Mouse (Mus musculus): Measurements from ENCODE around the gene Lhcgr. TPM values are rescaled to one million over a fixed set of nuclear protein-coding genes. Genes with fewer than 3 reads are reported as not detected.

Lhcgr gene
- polyA plus RNA-seq, 1 experiment from 2014 or later = 0.46 TPM

GRCm38 (mm10) chr17:88755776-88756175, 36.0 kb downstream of the Lhcgr start:
- ATAC-seq (ENCODE audit: low FRiP score) (no peak), DNase-seq (ENCODE audit: low spot score, missing footprints) (no peak)
- no peak overlapping the region for H3K9ac ChIP-seq (ENCODE audit: low read length)
- H3K27me3 ChIP-seq (ENCODE audit: control insufficient read depth, insufficient read depth, low read length) = 0 out of 2 replicates have a peak, but pooled peaks cover 5% of the 10 kb centered on the region
- H3K4me2 ChIP-seq = no peak overlapping the region
- no peak overlapping the region for H3K4me3 ChIP-seq (ENCODE audit: low read depth, low read length)
- no peak overlapping the region for H3K27ac ChIP-seq (ENCODE audit: low read depth, low read length)
- no peaks in the 10 kb centered on the region for H3K9me3 ChIP-seq (ENCODE audit: control insufficient read depth, low read length)
- H3K4me1 ChIP-seq (ENCODE audit: control insufficient read depth, insufficient read depth, low read length) = peaks cover 17% of the 10 kb centered on the region
- WGBS = 69% methylated on average over 6 of the region's 6 CpGs
- no peaks in the 10 kb centered on the region for H3K36me3 ChIP-seq (ENCODE audit: control insufficient read depth, insufficient read depth, low read length)

GRCm38 (mm10) chr17:88753472-88753857, 38.3 kb downstream of the Lhcgr start:
- Histone ChIP-seq H3K4me2 (no peak overlapping the region), H3K9me3 (ENCODE audit: control insufficient read depth, low read length) (no peaks in the 10 kb centered on the region), H3K36me3 (ENCODE audit: control insufficient read depth, insufficient read depth, low read length) (no peaks in the 10 kb centered on the region), H3K4me1 (ENCODE audit: control insufficient read depth, insufficient read depth, low read length) (peaks cover 13% of the 10 kb centered on the region), H3K27ac (ENCODE audit: low read depth, low read length) (no peak overlapping the region), H3K27me3 (ENCODE audit: control insufficient read depth, insufficient read depth, low read length) (0 out of 2 replicates have a peak, but pooled peaks cover 3% of the 10 kb centered on the region), H3K9ac (ENCODE audit: low read length) (no peak overlapping the region), H3K4me3 (ENCODE audit: low read depth, low read length) (no peak overlapping the region)
- WGBS = 59% methylated on average over 12 of the region's 12 CpGs
- ATAC-seq (ENCODE audit: low FRiP score) (no peak), DNase-seq (ENCODE audit: low spot score, missing footprints) (peak; percentile 87)

GRCm38 (mm10) chr17:88752827-88753471, 38.8 kb downstream of the Lhcgr start:
- Histone ChIP-seq H3K4me1 (ENCODE audit: control insufficient read depth, insufficient read depth, low read length) (peaks cover 8% of the 10 kb centered on the region), H3K9ac (ENCODE audit: low read length) (no peak overlapping the region), H3K9me3 (ENCODE audit: control insufficient read depth, low read length) (no peaks in the 10 kb centered on the region), H3K27me3 (ENCODE audit: control insufficient read depth, insufficient read depth, low read length) (0 out of 2 replicates have a peak, but pooled peaks cover 3% of the 10 kb centered on the region), H3K27ac (ENCODE audit: low read depth, low read length) (no peak overlapping the region), H3K4me3 (ENCODE audit: low read depth, low read length) (no peak overlapping the region), H3K4me2 (no peak overlapping the region), H3K36me3 (ENCODE audit: control insufficient read depth, insufficient read depth, low read length) (no peaks in the 10 kb centered on the region)
- DNase-seq (ENCODE audit: low spot score, missing footprints) (peak; percentile 92), ATAC-seq (ENCODE audit: low FRiP score) (peak; percentile 56)
- 9% methylated on average over 17 of the region's 17 CpGs for WGBS

- peak; percentile 79 for DNase-seq (ENCODE audit: low spot score, missing footprints)
- no peak for ATAC-seq (ENCODE audit: low FRiP score)
- no peaks in the 10 kb centered on the region for H3K4me1 ChIP-seq (ENCODE audit: control insufficient read depth, insufficient read depth, low read length)
- 81% methylated on average over 8 of the region's 8 CpGs for WGBS
- H3K27me3 ChIP-seq (ENCODE audit: control insufficient read depth, insufficient read depth, low read length) = 0 out of 2 replicates have a peak, but pooled peaks cover 3% of the 10 kb centered on the region
- no peaks in the 10 kb centered on the region for H3K9me3 ChIP-seq (ENCODE audit: control insufficient read depth, low read length)
- H3K27ac ChIP-seq (ENCODE audit: low read depth, low read length) = no peak overlapping the region
- H3K9ac ChIP-seq (ENCODE audit: low read length) = no peak overlapping the region
- H3K36me3 ChIP-seq (ENCODE audit: control insufficient read depth, insufficient read depth, low read length) = no peaks in the 10 kb centered on the region
- no peak overlapping the region for H3K4me3 ChIP-seq (ENCODE audit: low read depth, low read length)
- no peak overlapping the region for H3K4me2 ChIP-seq
Observed at GRCm38 (mm10) chr17:88749646-88750045, 42.1 kb downstream of the Lhcgr start.

- Histone ChIP-seq H3K4me3 (ENCODE audit: low read depth, low read length) (no peak overlapping the region), H3K9me3 (ENCODE audit: control insufficient read depth, low read length) (no peaks in the 10 kb centered on the region), H3K4me2 (no peak overlapping the region), H3K27me3 (ENCODE audit: control insufficient read depth, insufficient read depth, low read length) (no peaks in the 10 kb centered on the region), H3K9ac (ENCODE audit: low read length) (no peak overlapping the region), H3K36me3 (ENCODE audit: control insufficient read depth, insufficient read depth, low read length) (no peaks in the 10 kb centered on the region), H3K27ac (ENCODE audit: low read depth, low read length) (no peak overlapping the region), H3K4me1 (ENCODE audit: control insufficient read depth, insufficient read depth, low read length) (no peaks in the 10 kb centered on the region)
- DNase-seq (ENCODE audit: low spot score, missing footprints) = no peak
- 16% methylated on average over 8 of the region's 8 CpGs for WGBS
- ATAC-seq (ENCODE audit: low FRiP score) = peak; percentile 80
Observed at GRCm38 (mm10) chr17:88706231-88706649, 85.5 kb downstream of the Lhcgr start.

- H3K4me2 ChIP-seq = no peak overlapping the region
- WGBS = 50% methylated on average over 4 of the region's 4 CpGs
- no peak overlapping the region for H3K9ac ChIP-seq (ENCODE audit: low read length)
Observed at GRCm38 (mm10) chr17:88703112-88703511, 88.7 kb downstream of the Lhcgr start.

GRCm38 (mm10) chr17:88702345-88702744, 89.4 kb downstream of the Lhcgr start:
- ATAC-seq (ENCODE audit: low FRiP score) = no peak
- H3K9me3 ChIP-seq (ENCODE audit: control insufficient read depth, low read length) = no peaks in the 10 kb centered on the region
- WGBS = 37% methylated on average over 6 of the region's 6 CpGs

More at GRCm38 (mm10) chr17:88703112-88703511, 88.7 kb downstream of the Lhcgr start:
- DNase-seq (ENCODE audit: low spot score, missing footprints) (no peak), ATAC-seq (ENCODE audit: low FRiP score) (no peak)
- Histone ChIP-seq H3K27ac (ENCODE audit: low read depth, low read length) (no peak overlapping the region), H3K4me1 (ENCODE audit: control insufficient read depth, insufficient read depth, low read length) (no peaks in the 10 kb centered on the region), H3K36me3 (ENCODE audit: control insufficient read depth, insufficient read depth, low read length) (no peaks in the 10 kb centered on the region), H3K27me3 (ENCODE audit: control insufficient read depth, insufficient read depth, low read length) (no peaks in the 10 kb centered on the region), H3K4me3 (ENCODE audit: low read depth, low read length) (no peak overlapping the region), H3K9me3 (ENCODE audit: control insufficient read depth, low read length) (no peaks in the 10 kb centered on the region)

GRCm38 (mm10) chr17:88700901-88701300, 90.9 kb downstream of the Lhcgr start:
- Histone ChIP-seq H3K36me3 (ENCODE audit: control insufficient read depth, insufficient read depth, low read length) (no peaks in the 10 kb centered on the region), H3K9me3 (ENCODE audit: control insufficient read depth, low read length) (no peaks in the 10 kb centered on the region), H3K9ac (ENCODE audit: low read length) (no peak overlapping the region), H3K4me2 (no peak overlapping the region), H3K27ac (ENCODE audit: low read depth, low read length) (no peak overlapping the region), H3K4me3 (ENCODE audit: low read depth, low read length) (no peak overlapping the region), H3K27me3 (ENCODE audit: control insufficient read depth, insufficient read depth, low read length) (no peaks in the 10 kb centered on the region), H3K4me1 (ENCODE audit: control insufficient read depth, insufficient read depth, low read length) (peaks cover 4% of the 10 kb centered on the region; the same call in 1 of the 2 replicates)
- ATAC-seq (ENCODE audit: low FRiP score) = no peak
- no peak for DNase-seq (ENCODE audit: low spot score, missing footprints)

More at GRCm38 (mm10) chr17:88702345-88702744, 89.4 kb downstream of the Lhcgr start:
- H3K27me3 ChIP-seq (ENCODE audit: control insufficient read depth, insufficient read depth, low read length) = no peaks in the 10 kb centered on the region
- H3K4me2 ChIP-seq = no peak overlapping the region
- no peak overlapping the region for H3K27ac ChIP-seq (ENCODE audit: low read depth, low read length)
- no peaks in the 10 kb centered on the region for H3K36me3 ChIP-seq (ENCODE audit: control insufficient read depth, insufficient read depth, low read length)
- H3K4me3 ChIP-seq (ENCODE audit: low read depth, low read length) = no peak overlapping the region
- no peaks in the 10 kb centered on the region for H3K4me1 ChIP-seq (ENCODE audit: control insufficient read depth, insufficient read depth, low read length)
- no peak overlapping the region for H3K9ac ChIP-seq (ENCODE audit: low read length)
- DNase-seq (ENCODE audit: low spot score, missing footprints) = no peak

- Histone ChIP-seq H3K36me3 (ENCODE audit: control insufficient read depth, insufficient read depth, low read length) (no peaks in the 10 kb centered on the region), H3K27ac (ENCODE audit: low read depth, low read length) (no peak overlapping the region), H3K4me2 (no peak overlapping the region), H3K27me3 (ENCODE audit: control insufficient read depth, insufficient read depth, low read length) (no peaks in the 10 kb centered on the region), H3K9me3 (ENCODE audit: control insufficient read depth, low read length) (no peaks in the 10 kb centered on the region), H3K4me3 (ENCODE audit: low read depth, low read length) (no peak overlapping the region), H3K9ac (ENCODE audit: low read length) (no peak overlapping the region), H3K4me1 (ENCODE audit: control insufficient read depth, insufficient read depth, low read length) (peaks cover 4% of the 10 kb centered on the region; the same call in 1 of the 2 replicates)
- 62% methylated on average over 9 of the region's 9 CpGs for WGBS
- ATAC-seq (ENCODE audit: low FRiP score) (no peak), DNase-seq (ENCODE audit: low spot score, missing footprints) (no peak)
Observed at GRCm38 (mm10) chr17:88696656-88697333, 95.0 kb downstream of the Lhcgr start.
